ENCODE assay signal across 26 mouse cellular contexts in genomic region chr1:123901218-123901617, GRCm38 (mm10).
DNase-seq lines count a peak whose midpoint lies in the region; ATAC-seq and TF ChIP-seq lines count a peak whose summit lies in the region.
"Had no signal": no experiment of that assay in that cellular context is flagged by ENCODE, and none has a peak within 500 bp of the region (broad histone marks: within the 10 kb centered on the region; RNA-seq: fewer than 3 reads in every experiment).

No protein-coding gene starts in this region.

- no peak overlapping the region for H3K4me3 ChIP-seq in olfactory bulb, adult 2 months (ENCODE audit: insufficient read depth, low read depth, low read length)
- no peak overlapping the region for H3K4me3 ChIP-seq in intestine, embryonic 16.5 days (ENCODE audit: low read length)
- H3K4me3 ChIP-seq: erythroblast, embryonic 14.5 days; forebrain, embryonic 15.5 days; heart, embryonic 10.5 days; hindbrain, embryonic 15.5 days; limb, embryonic 10.5 days; midbrain, embryonic 12.5 days had no signal

- DNase-seq in left cerebral cortex, adult 11 months (ENCODE audit: low spot score): peak; percentile 78
- DNase-seq in left cerebral cortex, postnatal 4 days: no peak
- DNase-seq in frontal cortex, postnatal 36 days (ENCODE audit: low spot score in 2 of 2): peak; percentile 63 to 90
- DNase-seq in telencephalon, adult 2 months (ENCODE audit: low read depth, low spot score): peak; percentile 89
- no peak for DNase-seq in cerebellum, adult 8-10 months
- no peak for DNase-seq in lung, postnatal 14 days
- DNase-seq: adrenal gland, postnatal 14 days; B cell, adult 2 months; cerebellum, adult 18-20 months; gastrocnemius, postnatal 25 days; heart, postnatal 10 days; kidney, adult 9 months; kidney, postnatal 36 days; lung, embryonic 14.5 days; thymus, adult 18-20 months had no signal

- no peaks in the 10 kb centered on the region for H3K36me3 ChIP-seq in intestine, embryonic 16.5 days (ENCODE audit: control insufficient read depth, insufficient read depth, low read length)
- H3K36me3 ChIP-seq: forebrain, embryonic 15.5 days; heart, embryonic 10.5 days; hindbrain, embryonic 15.5 days; limb, embryonic 10.5 days; midbrain, embryonic 12.5 days had no signal

- H3K9me3 ChIP-seq in intestine, embryonic 16.5 days (ENCODE audit: control insufficient read depth, low read length): no peaks in the 10 kb centered on the region
- H3K9me3 ChIP-seq: forebrain, embryonic 15.5 days; heart, embryonic 10.5 days; hindbrain, embryonic 15.5 days; limb, embryonic 10.5 days; midbrain, embryonic 12.5 days had no signal

- ATAC-seq in intestine, embryonic 16.5 days: no peak
- ATAC-seq: activated CD4-positive, CD25-positive, alpha-beta regulatory T cell, adult 4 months; forebrain, embryonic 15.5 days; Patski had no signal

- no peaks in the 10 kb centered on the region for H3K27me3 ChIP-seq in intestine, embryonic 16.5 days (replicated peaks; ENCODE audit: control insufficient read depth, insufficient read depth, low read length)
- H3K27me3 ChIP-seq: forebrain, embryonic 15.5 days; hindbrain, embryonic 15.5 days; midbrain, embryonic 12.5 days; Patski had no signal

- no peak for TF ChIP-seq POLR2A in olfactory bulb, adult 2 months (IDR thresholded peaks at IDR 0.05; ENCODE audit: insufficient read depth, low read depth, low read length)

- H3K9ac ChIP-seq in intestine, embryonic 16.5 days (ENCODE audit: low read depth, low read length): no peak overlapping the region
- H3K9ac ChIP-seq: forebrain, embryonic 15.5 days; hindbrain, embryonic 15.5 days; lung, embryonic 14.5 days; midbrain, embryonic 12.5 days had no signal

- no peak for TF ChIP-seq CTCF in olfactory bulb, adult 2 months (IDR thresholded peaks at IDR 0.05; ENCODE audit: insufficient read depth, low read depth, low read length)

- intact Hi-C loops in left cerebral cortex, postnatal 4 days (cut with DNase I): no loop called here

- 29% methylated on average over 4 of the region's 4 CpGs for WGBS in olfactory bulb, adult 2 months
- WGBS in intestine, embryonic 16.5 days: 74% methylated on average over 4 of the region's 4 CpGs

- H3K27ac ChIP-seq in olfactory bulb, adult 2 months (ENCODE audit: insufficient read depth, low read depth, low read length): peak overlapping the region; percentile 90; the same call in 1 of the 2 replicates
- H3K27ac ChIP-seq in intestine, embryonic 16.5 days (ENCODE audit: low read length): no peak overlapping the region
- H3K27ac ChIP-seq: forebrain, embryonic 15.5 days; heart, embryonic 10.5 days; hindbrain, embryonic 15.5 days; limb, embryonic 10.5 days; midbrain, embryonic 12.5 days had no signal

- H3K4me1 ChIP-seq in olfactory bulb, adult 2 months (ENCODE audit: control insufficient read depth, insufficient read depth, low read length): peaks cover 2% of the 10 kb centered on the region; the same call in 1 of the 2 replicates
- H3K4me1 ChIP-seq in intestine, embryonic 16.5 days (ENCODE audit: control insufficient read depth, insufficient read depth, low read length): no peaks in the 10 kb centered on the region
- H3K4me1 ChIP-seq: forebrain, embryonic 15.5 days; heart, embryonic 10.5 days; hindbrain, embryonic 15.5 days; limb, embryonic 10.5 days; midbrain, embryonic 12.5 days had no signal

- H3K4me2 ChIP-seq in intestine, embryonic 16.5 days (ENCODE audit: low read depth, low read length): no peak overlapping the region
- H3K4me2 ChIP-seq: forebrain, embryonic 15.5 days; hindbrain, embryonic 15.5 days; liver, embryonic 11.5 days; lung, embryonic 14.5 days; midbrain, embryonic 12.5 days had no signal

Comparison
In these comparisons a context has a peak if more than half of its experiments do, and no peak if none do; other contexts are left out.
1. DNase-seq: peak in left cerebral cortex, adult 11 months (single experiment), frontal cortex, postnatal 36 days (2 of 2) and telencephalon, adult 2 months (single experiment); none in left cerebral cortex, postnatal 4 days (single experiment), cerebellum, adult 8-10 months (single experiment) and lung, postnatal 14 days (single experiment).